Mouse (Mus musculus) liver, adult 2 months (tissue): ENCODE results near the gene Clpsl2.

Source experiments
- CTCF ChIP-seq: fragments of 200-500 bp; IDR thresholded peaks from 2 replicates; pipeline ENCODE4 v1.5.1; 2011; ENCODE audit warnings: low read depth, low read length, control low read depth
- POLR2A ChIP-seq: fragments of 200-500 bp; IDR thresholded peaks from 2 replicates; pipeline ENCODE4 v1.6.1; 2011; ENCODE audit warnings: low read length, control low read depth; ENCODE audit not compliant: insufficient read depth; ENCODE audit errors: extremely low read depth

GRCm38 (mm10) chr17:28590596-28590995, 41.4 kb downstream of the Clpsl2 start:
- no peak for TF ChIP-seq POLR2A
- no peak for TF ChIP-seq CTCF
